Mouse (Mus musculus) heart, postnatal 0 days (tissue): ENCODE results near the gene 1810030O07Rik. TPM values are rescaled to one million over a fixed set of nuclear protein-coding genes. Genes with fewer than 3 reads are reported as not detected.
A peak's percentile ranks its signal among the peaks of the same experiment; 100 is the strongest.
"Not testable (repeated sequence)": the region's sequence is repeated elsewhere in the genome, so short reads cannot be mapped to it uniquely, and the experiment has no call there.

ENCODE experiments used
- ATAC-seq: fragments of 200-750 bp; cut with Nextera tagmentation; 2 replicates; pipeline ENCODE4 v1.8.0; 2017; ENCODE audit warnings: low read depth, moderate number of reproducible peaks, moderate library complexity; ENCODE audit not compliant: insufficient read depth
- DNase-seq: peaks from one replicate; pipeline ENCODE4 v3.0.0-alpha.2; 2016; ENCODE audit warnings: low spot score
- H3K27ac ChIP-seq: fragments of 300-500 bp; sonication (generic); 2 replicates; pipeline ENCODE4 v1.5.1; 2014; ENCODE audit warnings: low read depth, mild to moderate bottlenecking
- H3K27me3 ChIP-seq: fragments of 300-500 bp; sonication (generic); 2 replicates; pipeline ENCODE4 v1.6.1; 2014; ENCODE audit warnings: low read length, mixed read lengths; ENCODE audit not compliant: control insufficient read depth, insufficient read depth
- H3K36me3 ChIP-seq: fragments of 300-500 bp; sonication (generic); replicated peaks from 2 replicates; pipeline ENCODE4 v1.6.1; 2014; ENCODE audit warnings: low read length, mixed read lengths; ENCODE audit not compliant: control insufficient read depth, insufficient read depth
- H3K4me1 ChIP-seq: fragments of 300-500 bp; sonication (generic); 2 replicates; pipeline ENCODE4 v1.6.1; 2014; ENCODE audit warnings: antibody characterized with exemption; ENCODE audit not compliant: control insufficient read depth, insufficient read depth
- H3K4me2 ChIP-seq: fragments of 300-500 bp; sonication (generic); 2 replicates; pipeline ENCODE4 v1.6.1; 2014; ENCODE audit warnings: low read depth, mild to moderate bottlenecking, low read length, moderate library complexity
- H3K4me3 ChIP-seq: fragments of 300-500 bp; sonication (generic); 2 replicates; pipeline ENCODE4 v1.5.1; 2014; ENCODE audit warnings: low read depth, low read length
- H3K9ac ChIP-seq: fragments of 300-500 bp; sonication (generic); replicated peaks from 2 replicates; pipeline ENCODE4 v1.6.1; 2014; ENCODE audit warnings: low read depth, low read length, mixed read lengths
- H3K9me3 ChIP-seq: fragments of 300-500 bp; sonication (generic); replicated peaks from 2 replicates; pipeline ENCODE4 v1.6.1; 2016; ENCODE audit warnings: low read length; ENCODE audit not compliant: control insufficient read depth
- CTCF ChIP-seq: IDR thresholded peaks from 2 replicates; pipeline ENCODE4 v1.5.1; 2016; ENCODE audit warnings: antibody characterized with exemption, control low read depth, low read depth
- EP300 ChIP-seq: IDR thresholded peaks from 2 replicates; pipeline ENCODE4 v1.6.1; 2016; ENCODE audit warnings: antibody characterized with exemption, low read depth
- WGBS: fragments of 180-500 bp; shearing (Covaris S2); extraction: QIAGEN DNeasy Blood & Tissue Kit; methylation state at CpG from one replicate; pipeline ENCODE4 v1.1.7; 2014; 5-methylcytosine and 5-hydroxymethylcytosine counted together
- polyA plus RNA-seq: library from polyadenylated mRNA; unstranded; fragments of >200 nt; fragmentation: Nextera tagmentation; extraction: Ambion mirVana; gene quantifications from 2 replicates; pipeline ENCODE4 v1.2.1, GENCODE M21; 2015
- total RNA-seq: library from RNA; depleted of rRNA; stranded (reverse); fragments of >200 nt; gene quantifications from 2 replicates; pipeline ENCODE4 v1.2.3, GENCODE M21; 2014; ENCODE audit warnings: low replicate concordance

The 1810030O07Rik gene
- total and polyA plus RNA-seq, 2 experiments from 2014 or later = 11.1 to 18.9 TPM

DNA sequence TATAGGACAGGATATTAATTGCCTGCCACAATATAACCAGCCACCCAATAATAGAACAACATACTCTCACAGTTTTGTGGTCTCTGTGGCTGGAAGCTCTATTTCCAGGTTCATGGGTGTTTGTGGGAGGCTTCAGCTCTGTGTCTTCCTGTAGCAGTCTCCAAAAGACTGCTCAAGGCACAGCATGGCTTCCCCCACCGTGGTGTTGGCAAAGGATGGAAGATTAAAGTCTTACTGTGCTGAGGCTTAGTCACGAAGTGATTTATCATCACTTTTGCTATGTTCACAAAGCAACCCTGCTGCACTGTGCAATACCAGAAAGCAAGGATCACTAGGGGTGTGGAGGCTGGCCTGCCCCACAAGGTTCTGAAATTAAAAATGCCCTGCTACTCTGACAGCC is 19.6 kb downstream of the 1810030O07Rik start:
- 82% methylated on average over 2 of the region's 2 CpGs for WGBS
- ATAC-seq = no peak
- H3K36me3 ChIP-seq = peaks cover 22% of the 10 kb centered on the region

DNA sequence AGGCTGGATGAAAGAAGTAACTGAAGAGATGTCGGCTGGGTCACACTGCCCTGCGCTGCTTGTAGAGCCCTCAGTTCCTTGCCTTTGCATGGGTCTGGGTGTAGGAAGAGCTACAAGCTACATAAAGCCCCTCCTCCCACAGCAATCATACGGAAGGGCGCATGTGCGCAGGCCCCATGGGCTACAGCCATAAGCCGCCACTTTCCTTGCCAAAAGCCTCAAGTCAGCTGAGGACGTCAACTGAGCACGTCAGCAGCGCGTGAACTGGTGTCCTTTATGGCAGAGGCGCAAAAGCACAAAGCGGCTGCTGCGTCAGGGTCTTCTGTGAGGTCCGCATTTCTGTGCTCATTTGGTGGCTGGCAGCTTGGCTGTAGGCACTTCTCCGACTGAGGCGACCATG is 21.6 kb downstream of the 1810030O07Rik start:
- no peak overlapping the region for H3K27ac ChIP-seq
- H3K4me3 ChIP-seq = no peak overlapping the region
- H3K9ac ChIP-seq = no peak overlapping the region
- H3K4me2 ChIP-seq = no peak overlapping the region
- H3K9me3 ChIP-seq = no peaks in the 10 kb centered on the region
- DNase-seq (no peak), ATAC-seq (no peak)
- peaks cover 7% of the 10 kb centered on the region for H3K36me3 ChIP-seq
- TF ChIP-seq EP300 = no peak
- no peak for TF ChIP-seq CTCF
- H3K27me3 ChIP-seq = no peaks in the 10 kb centered on the region
- no peaks in the 10 kb centered on the region for H3K4me1 ChIP-seq
- WGBS = 85% methylated on average over 16 of the region's 16 CpGs

More for the DNA sequence above, 19.6 kb downstream of the 1810030O07Rik start:
- Histone ChIP-seq H3K9ac (no peak overlapping the region), H3K27me3 (no peaks in the 10 kb centered on the region), H3K4me2 (no peak overlapping the region), H3K4me3 (no peak overlapping the region), H3K9me3 (no peaks in the 10 kb centered on the region), H3K27ac (no peak overlapping the region), H3K4me1 (no peaks in the 10 kb centered on the region)
- DNase-seq = no peak
- no peak for TF ChIP-seq EP300
- no peak for TF ChIP-seq CTCF

DNA sequence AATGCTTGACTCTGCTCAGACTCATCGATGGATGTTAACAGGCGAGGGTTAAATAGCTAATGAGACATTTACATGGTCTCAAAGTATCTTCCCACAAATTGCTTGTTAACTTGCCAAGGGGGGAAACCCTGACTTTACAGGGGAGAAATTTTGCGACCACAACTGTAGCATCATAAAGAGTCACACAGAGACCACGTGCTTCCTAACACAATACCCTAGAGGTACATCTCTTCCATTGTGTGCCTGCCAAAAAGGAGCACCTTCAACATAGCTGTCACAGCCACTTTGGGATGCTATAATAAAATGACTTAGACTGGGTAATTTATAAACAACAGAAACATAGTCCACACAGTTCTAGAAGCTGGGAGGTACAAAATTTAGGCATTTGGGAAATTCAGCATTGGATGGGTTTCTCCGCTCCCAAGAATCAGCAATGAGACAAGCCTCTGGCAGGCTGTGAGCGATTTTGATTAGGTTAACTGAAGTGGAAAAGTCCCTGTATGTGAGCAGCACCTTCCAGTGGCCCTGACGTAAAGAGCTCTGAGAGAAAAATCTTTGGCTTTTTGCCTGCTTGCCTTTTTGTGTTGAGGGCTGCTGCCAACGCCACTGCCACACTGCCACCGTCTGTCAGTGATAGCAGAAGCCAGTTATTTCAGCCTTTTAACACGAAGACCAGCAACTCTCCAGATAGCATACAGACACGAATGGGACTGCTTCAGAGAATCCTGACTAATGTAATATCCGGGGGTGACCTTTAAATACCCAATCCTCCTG is 27.8 kb downstream of the 1810030O07Rik start:
- Histone ChIP-seq H3K9me3 (no peaks in the 10 kb centered on the region), H3K36me3 (no peaks in the 10 kb centered on the region), H3K4me2 (no peak overlapping the region), H3K27me3 (no peaks in the 10 kb centered on the region), H3K4me3 (no peak overlapping the region), H3K9ac (no peak overlapping the region), H3K27ac (no peak overlapping the region), H3K4me1 (no peaks in the 10 kb centered on the region)
- ATAC-seq (peak; percentile 68), DNase-seq (peak; percentile 14)
- 47% methylated on average over 12 of the region's 12 CpGs for WGBS
- TF ChIP-seq EP300 = no peak
- TF ChIP-seq CTCF = peak; percentile 25; the same call in 1 of the 2 replicates

DNA sequence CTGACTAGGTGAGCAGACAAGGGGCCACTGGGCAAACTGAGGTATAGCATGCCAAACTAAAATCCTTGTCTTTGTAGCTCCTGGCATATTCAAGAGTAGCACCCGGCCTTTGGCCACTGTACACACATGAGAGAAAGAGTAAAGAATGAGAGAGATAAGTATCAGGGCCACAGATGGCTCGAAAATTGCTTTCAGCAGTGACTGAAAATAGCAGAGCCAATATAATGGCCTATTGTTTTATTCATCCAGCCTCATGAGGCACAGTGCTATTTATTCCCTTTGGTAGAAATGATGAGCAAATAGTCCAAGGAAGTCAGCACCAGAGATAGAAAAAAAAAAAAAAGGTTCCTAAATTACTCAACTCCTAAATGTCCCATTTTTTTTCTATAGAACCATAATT is 28.5 kb downstream of the 1810030O07Rik start:
- H3K4me1 ChIP-seq = no peaks in the 10 kb centered on the region
- H3K36me3 ChIP-seq = no peaks in the 10 kb centered on the region
- TF ChIP-seq CTCF (no peak), EP300 (no peak)
- 37% methylated on average over 2 of the region's 2 CpGs for WGBS
- H3K27ac ChIP-seq = no peak overlapping the region
- no peak overlapping the region for H3K9ac ChIP-seq
- DNase-seq (no peak), ATAC-seq (no peak)
- H3K4me3 ChIP-seq = no peak overlapping the region
- H3K27me3 ChIP-seq = no peaks in the 10 kb centered on the region
- H3K4me2 ChIP-seq = no peak overlapping the region
- H3K9me3 ChIP-seq = no peaks in the 10 kb centered on the region

DNA sequence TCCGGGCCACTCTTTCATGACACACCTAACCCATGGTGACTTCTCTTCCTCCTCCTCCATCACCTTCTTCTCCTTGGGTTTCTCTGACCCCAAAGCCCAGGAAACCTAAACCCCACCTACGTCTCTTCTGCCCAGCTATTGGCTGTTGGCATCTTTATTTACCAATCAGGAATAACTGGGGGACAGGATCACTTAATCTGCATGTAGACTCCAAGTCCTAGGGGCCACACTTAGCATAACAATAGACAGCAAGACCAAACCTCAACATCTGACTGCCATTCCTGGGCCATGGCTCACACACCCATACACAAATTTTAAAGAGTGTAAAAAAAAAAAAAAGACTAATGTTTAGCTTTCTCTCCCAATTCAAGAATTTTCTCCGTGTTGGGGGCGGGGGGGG is 48.3 kb downstream of the 1810030O07Rik start:
- Histone ChIP-seq H3K36me3 (no peaks in the 10 kb centered on the region), H3K4me2 (no peak overlapping the region), H3K9me3 (no peaks in the 10 kb centered on the region), H3K4me1 (no peaks in the 10 kb centered on the region), H3K27me3 (no peaks in the 10 kb centered on the region), H3K27ac (no peak overlapping the region), H3K4me3 (no peak overlapping the region), H3K9ac (no peak overlapping the region)
- TF ChIP-seq CTCF = no peak
- no peak for TF ChIP-seq EP300
- 62% methylated on average over 4 of the region's 4 CpGs for WGBS
- ATAC-seq (no peak), DNase-seq (no peak)

DNA sequence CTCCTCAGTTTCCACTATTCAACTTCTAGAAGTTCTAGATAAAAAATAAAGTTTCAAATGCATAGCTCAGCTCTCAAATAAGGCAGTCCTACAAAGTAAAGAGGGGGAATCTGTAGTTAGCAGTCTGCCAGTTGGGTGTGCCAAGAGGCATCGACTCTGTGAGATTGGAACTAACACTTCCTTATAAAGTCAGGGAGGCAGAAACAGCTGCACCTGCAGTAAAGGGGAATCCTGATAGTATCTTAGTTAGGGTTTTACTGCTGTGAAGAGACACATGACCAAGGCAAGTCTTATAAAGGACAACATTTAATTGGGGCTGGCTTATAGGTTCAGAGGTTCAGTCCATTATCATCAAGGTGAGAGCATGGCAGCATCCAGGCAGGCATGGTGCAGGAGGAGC is 61.1 kb downstream of the 1810030O07Rik start:
- H3K4me1 ChIP-seq, H3K9ac ChIP-seq, H3K27ac ChIP-seq, H3K4me3 ChIP-seq, ATAC-seq, DNase-seq, H3K9me3 ChIP-seq, H3K27me3 ChIP-seq, H3K4me2 ChIP-seq: not testable (repeated sequence)
- 74% methylated on average over 1 of the region's 1 CpGs for WGBS
- peaks cover 12% of the 10 kb centered on the region; the same call in 1 of the 2 replicates for H3K36me3 ChIP-seq
